Mouse (Mus musculus) midbrain, embryonic 14.5 days (tissue): ENCODE results near the gene Apba1. TPM values are rescaled to one million over a fixed set of nuclear protein-coding genes. Genes with fewer than 3 reads are reported as not detected.

ENCODE experiments used
- ATAC-seq: fragments of 200-750 bp; cut with Nextera tagmentation; 2 replicates; pipeline ENCODE4 v1.8.0; 2017; ENCODE audit warnings: moderate number of reproducible peaks, moderate library complexity; ENCODE audit not compliant: low FRiP score, low TSS enrichment
- DNase-seq: peaks from one replicate; pipeline ENCODE4 v3.0.0-alpha.2; 2015
- H3K27ac ChIP-seq: fragments of 300-500 bp; sonication (generic); replicated peaks from 2 replicates; pipeline ENCODE4 v1.5.1; 2014; ENCODE audit warnings: mild to moderate bottlenecking, low read depth, low read length, moderate library complexity
- H3K27me3 ChIP-seq: fragments of 300-500 bp; sonication (generic); 2 replicates; pipeline ENCODE4 v1.6.1; 2014; ENCODE audit warnings: low read length, control low read depth, mixed read lengths; ENCODE audit not compliant: control insufficient read depth, insufficient read depth
- H3K36me3 ChIP-seq: fragments of 300-500 bp; sonication (generic); 2 replicates; pipeline ENCODE4 v1.6.1; 2014; ENCODE audit warnings: low read length, control low read depth; ENCODE audit not compliant: control insufficient read depth, insufficient read depth
- H3K4me1 ChIP-seq: fragments of 300-500 bp; sonication (generic); 2 replicates; pipeline ENCODE4 v1.6.1; 2014; ENCODE audit warnings: mild to moderate bottlenecking, antibody characterized with exemption, low read length, control low read depth; ENCODE audit not compliant: control insufficient read depth, insufficient read depth
- H3K4me2 ChIP-seq: fragments of 300-500 bp; sonication (generic); 2 replicates; pipeline ENCODE4 v1.6.1; 2014; ENCODE audit warnings: mild to moderate bottlenecking, low read length, moderate library complexity
- H3K4me3 ChIP-seq: fragments of 300-500 bp; sonication (generic); replicated peaks from 2 replicates; pipeline ENCODE4 v1.5.1; 2014; ENCODE audit warnings: low read depth, low read length
- H3K9ac ChIP-seq: fragments of 300-500 bp; sonication (generic); replicated peaks from 2 replicates; pipeline ENCODE4 v1.6.1; 2014; ENCODE audit warnings: mild to moderate bottlenecking, low read length, moderate library complexity
- H3K9me3 ChIP-seq: fragments of 300-500 bp; sonication (generic); 2 replicates; pipeline ENCODE4 v1.6.1; 2016; ENCODE audit warnings: low read length, control low read depth, mixed read lengths; ENCODE audit not compliant: control insufficient read depth
- WGBS: fragments of 180-500 bp; shearing (Covaris S2); extraction: QIAGEN DNeasy Blood & Tissue Kit; methylation state at CpG from one replicate; pipeline ENCODE4 v1.1.7; 2014; 5-methylcytosine and 5-hydroxymethylcytosine counted together
- polyA plus RNA-seq: library from polyadenylated mRNA; unstranded; fragments of >200 nt; fragmentation: Nextera tagmentation; extraction: Ambion mirVana; gene quantifications from 2 replicates; pipeline ENCODE4 v1.2.1, GENCODE M21; 2014

Gene Apba1
- polyA plus RNA-seq, 1 experiment from 2014 or later = 10.9 TPM

DNA sequence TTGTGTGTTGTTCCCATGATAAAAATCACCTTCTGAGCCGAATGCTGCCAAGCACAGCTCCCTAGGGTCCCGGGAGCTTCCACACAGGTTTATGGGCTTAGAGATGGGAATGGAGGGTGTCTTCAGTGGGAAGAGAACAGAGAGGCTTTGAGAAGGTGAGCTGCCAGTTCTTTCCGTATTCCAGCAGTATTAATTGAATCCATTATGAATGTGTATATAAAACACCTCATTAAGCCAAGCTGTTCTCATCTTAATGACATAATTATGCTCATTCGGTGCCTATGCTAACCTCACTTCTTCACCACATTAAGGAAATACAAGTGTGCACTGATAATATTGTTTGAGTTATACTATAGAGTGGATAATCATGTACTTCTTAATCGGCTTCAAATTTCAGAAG lies 147.1 kb downstream of the Apba1 start:
- Histone ChIP-seq H3K9me3 (no peaks in the 10 kb centered on the region), H3K27ac (no peak overlapping the region), H3K27me3 (no peaks in the 10 kb centered on the region), H3K9ac (no peak overlapping the region), H3K4me2 (no peak overlapping the region), H3K4me3 (no peak overlapping the region), H3K4me1 (0 out of 2 replicates have a peak, but pooled peaks cover 3% of the 10 kb centered on the region), H3K36me3 (no peaks in the 10 kb centered on the region)
- ATAC-seq (no peak), DNase-seq (no peak)
- WGBS = 74% methylated on average over 5 of the region's 5 CpGs

GRCm38 (mm10) chr19:23910345-23910744 lies 151.7 kb downstream of the Apba1 start:
- H3K27ac ChIP-seq = no peak overlapping the region
- 76% methylated on average over 4 of the region's 4 CpGs for WGBS
- no peak overlapping the region for H3K9ac ChIP-seq
- no peaks in the 10 kb centered on the region for H3K27me3 ChIP-seq
- no peak overlapping the region for H3K4me2 ChIP-seq
- H3K4me3 ChIP-seq = no peak overlapping the region
- ATAC-seq (no peak), DNase-seq (no peak)
- peaks cover 11% of the 10 kb centered on the region; the same call in 1 of the 2 replicates for H3K36me3 ChIP-seq
- H3K4me1 ChIP-seq = 0 out of 2 replicates have a peak, but pooled peaks cover 3% of the 10 kb centered on the region
- no peaks in the 10 kb centered on the region for H3K9me3 ChIP-seq

DNA sequence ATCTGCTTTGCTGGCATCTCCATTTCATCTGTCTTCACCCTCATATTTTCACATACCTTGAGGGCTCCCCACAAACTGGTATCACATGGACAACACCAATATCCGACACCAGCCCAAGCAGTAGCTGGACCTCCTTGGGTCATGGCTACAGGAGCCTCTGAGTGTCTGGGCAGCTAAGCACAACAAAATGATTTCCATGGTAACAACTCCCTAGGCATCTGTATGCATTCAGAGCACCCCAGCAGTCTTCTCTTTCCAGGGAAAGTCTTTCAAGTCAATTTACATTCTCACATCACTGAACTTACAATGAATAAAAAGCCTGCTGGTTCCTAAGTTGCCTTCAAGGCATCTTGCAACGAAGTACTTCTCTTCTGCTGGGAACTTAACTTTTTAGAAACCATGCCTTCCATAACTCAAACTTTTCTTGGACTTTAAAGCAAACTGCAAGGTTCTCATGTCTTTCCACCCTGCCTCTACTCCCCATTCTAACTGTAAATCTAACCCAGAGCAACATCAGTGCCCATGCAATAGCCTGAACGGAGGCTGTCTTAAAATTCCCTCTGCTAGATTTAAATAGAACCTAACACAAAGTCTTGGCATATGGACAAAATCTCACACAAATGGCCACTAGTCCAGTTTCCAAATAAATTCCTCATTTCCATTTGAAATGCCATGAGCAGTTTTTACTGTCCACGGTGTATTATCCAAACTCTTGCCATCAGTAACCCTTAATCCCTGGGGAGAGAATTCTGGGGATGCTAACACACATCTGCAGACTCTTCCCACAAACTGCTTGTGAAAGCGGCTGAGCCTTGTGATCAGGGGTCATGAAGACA lies 160.9 kb downstream of the Apba1 start:
- peak; percentile 53; the same call in 1 of the 2 replicates for ATAC-seq
- H3K36me3 ChIP-seq = peaks cover 26% of the 10 kb centered on the region
- no peaks in the 10 kb centered on the region for H3K27me3 ChIP-seq
- peak; percentile 54 for DNase-seq
- no peaks in the 10 kb centered on the region for H3K9me3 ChIP-seq
- H3K4me2 ChIP-seq = no peak overlapping the region; the same call in 1 of the 2 replicates
- 10% methylated on average over 5 of the region's 5 CpGs for WGBS
- H3K4me3 ChIP-seq = no peak overlapping the region
- H3K27ac ChIP-seq = peak overlapping the region; percentile 57
- peaks cover 18% of the 10 kb centered on the region; the same call in 1 of the 2 replicates for H3K4me1 ChIP-seq
- H3K9ac ChIP-seq = no peak overlapping the region

DNA sequence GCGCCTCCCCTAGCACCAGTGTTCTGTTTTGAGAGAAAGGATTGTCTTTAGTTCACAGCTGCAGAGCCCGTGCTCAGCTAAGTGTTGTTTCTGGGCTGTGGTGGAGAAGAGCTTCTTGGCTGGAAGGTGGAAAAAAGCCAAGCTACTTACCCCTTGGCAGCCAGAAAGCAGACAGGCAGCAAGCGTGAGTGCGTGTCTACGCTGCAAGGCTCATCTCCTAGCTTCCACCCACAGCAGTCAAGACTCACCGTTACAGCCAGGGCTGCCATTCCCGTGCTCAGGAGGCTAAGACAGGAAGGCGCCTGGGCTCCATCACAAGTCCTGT lies 161.5 kb downstream of the Apba1 start:
- Histone ChIP-seq H3K4me2 (no peak overlapping the region; the same call in 1 of the 2 replicates), H3K9ac (no peak overlapping the region), H3K36me3 (peaks cover 30% of the 10 kb centered on the region), H3K4me1 (peaks cover 18% of the 10 kb centered on the region; the same call in 1 of the 2 replicates), H3K27ac (peak overlapping the region; percentile 57), H3K9me3 (no peaks in the 10 kb centered on the region), H3K4me3 (no peak overlapping the region), H3K27me3 (no peaks in the 10 kb centered on the region)
- peak; percentile 55 for DNase-seq
- no peak for ATAC-seq
- WGBS = 37% methylated on average over 8 of the region's 8 CpGs

- Histone ChIP-seq H3K4me1 (peaks cover 18% of the 10 kb centered on the region; the same call in 1 of the 2 replicates), H3K9me3 (no peaks in the 10 kb centered on the region), H3K4me3 (no peak overlapping the region), H3K27ac (no peak overlapping the region), H3K9ac (no peak overlapping the region), H3K36me3 (peaks cover 40% of the 10 kb centered on the region), H3K4me2 (no peak overlapping the region), H3K27me3 (no peaks in the 10 kb centered on the region)
- 95% methylated on average over 9 of the region's 9 CpGs for WGBS
- ATAC-seq = no peak
- DNase-seq = no peak
Observed at GRCm38 (mm10) chr19:23922601-23923000, 163.9 kb downstream of the Apba1 start.

GRCm38 (mm10) chr19:23924057-23924456 lies 165.4 kb downstream of the Apba1 start:
- H3K27me3 ChIP-seq = no peaks in the 10 kb centered on the region
- H3K27ac ChIP-seq = no peak overlapping the region
- ATAC-seq = no peak
- H3K4me1 ChIP-seq = peaks cover 12% of the 10 kb centered on the region; the same call in 1 of the 2 replicates
- 82% methylated on average over 6 of the region's 6 CpGs for WGBS
- no peaks in the 10 kb centered on the region for H3K9me3 ChIP-seq
- no peak for DNase-seq
- H3K36me3 ChIP-seq = peaks cover 32% of the 10 kb centered on the region
- H3K4me2 ChIP-seq = no peak overlapping the region
- no peak overlapping the region for H3K9ac ChIP-seq
- H3K4me3 ChIP-seq = no peak overlapping the region

DNA sequence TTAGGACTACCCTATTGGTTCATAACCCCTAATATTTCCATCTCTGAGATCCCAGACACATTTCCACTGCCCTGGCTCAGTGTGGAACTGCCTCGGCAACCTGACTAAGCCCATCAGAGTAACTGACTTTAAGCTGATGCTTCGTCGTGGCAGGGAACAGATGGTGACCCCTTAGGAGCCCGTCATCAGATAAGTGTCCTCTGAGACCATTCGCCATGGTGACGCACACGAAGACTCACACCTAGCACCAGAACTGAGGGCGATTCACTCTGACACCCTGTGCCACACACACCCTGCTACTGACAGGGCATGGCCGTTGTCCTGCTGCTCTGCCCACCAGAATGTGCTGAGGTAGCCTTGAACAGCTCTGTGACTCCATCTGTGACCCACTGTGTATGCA lies 166.1 kb downstream of the Apba1 start:
- Histone ChIP-seq H3K9ac (no peak overlapping the region), H3K27ac (no peak overlapping the region), H3K27me3 (no peaks in the 10 kb centered on the region), H3K4me3 (no peak overlapping the region), H3K4me1 (0 out of 2 replicates have a peak, but pooled peaks cover 5% of the 10 kb centered on the region), H3K4me2 (no peak overlapping the region), H3K9me3 (no peaks in the 10 kb centered on the region), H3K36me3 (peaks cover 32% of the 10 kb centered on the region)
- 71% methylated on average over 9 of the region's 9 CpGs for WGBS
- no peak for DNase-seq
- no peak for ATAC-seq

DNA sequence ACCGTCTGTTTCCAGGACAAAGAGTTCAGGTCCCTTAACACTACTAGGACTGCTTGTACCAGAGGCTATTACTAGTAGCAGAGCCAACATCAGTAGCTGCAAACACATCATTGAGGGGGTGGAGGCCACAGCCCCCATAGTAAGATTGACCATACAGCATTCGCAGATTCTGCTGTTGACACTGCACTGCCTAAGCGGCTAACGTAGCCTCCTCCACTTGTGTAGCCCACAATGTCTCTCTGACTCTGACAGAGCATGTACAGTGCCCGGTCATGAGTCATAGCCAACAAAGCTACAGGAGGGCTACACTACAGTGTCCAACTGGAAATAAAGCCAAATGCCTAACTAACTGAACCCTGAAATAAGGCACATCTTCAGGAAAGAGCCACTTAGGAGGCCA lies 166.9 kb downstream of the Apba1 start:
- ATAC-seq = no peak
- H3K36me3 ChIP-seq = peaks cover 32% of the 10 kb centered on the region
- no peak overlapping the region for H3K9ac ChIP-seq
- no peak for DNase-seq
- WGBS = 97% methylated on average over 5 of the region's 5 CpGs
- H3K4me1 ChIP-seq = no peaks in the 10 kb centered on the region
- H3K9me3 ChIP-seq = no peaks in the 10 kb centered on the region
- no peak overlapping the region for H3K27ac ChIP-seq
- no peaks in the 10 kb centered on the region for H3K27me3 ChIP-seq
- no peak overlapping the region for H3K4me3 ChIP-seq
- no peak overlapping the region for H3K4me2 ChIP-seq

DNA sequence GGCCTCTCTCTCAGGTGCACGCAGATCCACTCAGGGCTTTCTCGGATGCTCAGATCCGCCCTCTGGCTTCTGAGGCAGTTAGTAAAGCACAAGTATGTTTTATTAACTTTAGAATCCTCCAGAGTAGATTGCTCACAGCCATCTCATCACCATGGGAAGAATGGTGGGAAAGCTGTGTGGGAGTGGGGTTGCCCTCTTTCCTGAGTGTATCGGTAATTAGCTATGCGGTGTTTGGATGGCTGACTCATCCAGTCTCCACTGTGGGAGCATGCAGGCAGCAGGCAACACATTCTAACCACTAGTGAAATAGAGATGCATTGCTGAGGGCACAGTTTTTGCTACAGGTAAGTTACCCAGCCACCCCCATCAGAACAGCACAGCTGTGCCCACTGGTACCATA lies 172.1 kb downstream of the Apba1 start:
- no peak overlapping the region for H3K4me2 ChIP-seq

More for the DNA sequence above, 172.1 kb downstream of the Apba1 start:
- DNase-seq (no peak), ATAC-seq (no peak)
- peaks cover 39% of the 10 kb centered on the region for H3K36me3 ChIP-seq
- WGBS = 93% methylated on average over 5 of the region's 5 CpGs
- peaks cover 4% of the 10 kb centered on the region for H3K9me3 ChIP-seq
- no peaks in the 10 kb centered on the region for H3K27me3 ChIP-seq
- H3K4me1 ChIP-seq = no peaks in the 10 kb centered on the region
- H3K4me3 ChIP-seq = no peak overlapping the region
- H3K27ac ChIP-seq = no peak overlapping the region
- H3K9ac ChIP-seq = no peak overlapping the region
